Mouse (Mus musculus) neural tube, embryonic 14.5 days (tissue): ENCODE measurements around the gene Rnf38. TPM values are rescaled to one million over a fixed set of nuclear protein-coding genes. Genes with fewer than 3 reads are reported as not detected.

Experiments
- ATAC-seq: fragments of 200-750 bp; cut with Nextera tagmentation; 2 replicates; pipeline ENCODE4 v1.8.0; 2017; ENCODE audit warnings: low read depth, mild to moderate bottlenecking, moderate TSS enrichment, moderate library complexity
- H3K27ac ChIP-seq: fragments of 300-500 bp; sonication (generic); 2 replicates; pipeline ENCODE4 v1.5.1; 2014; ENCODE audit warnings: low read depth, mild to moderate bottlenecking, control low read depth, low read length, moderate library complexity, mixed read lengths
- H3K27me3 ChIP-seq: fragments of 300-500 bp; sonication (generic); 2 replicates; pipeline ENCODE4 v1.6.1; 2014; ENCODE audit warnings: low read length; ENCODE audit not compliant: control insufficient read depth, insufficient read depth
- H3K36me3 ChIP-seq: fragments of 300-500 bp; sonication (generic); 2 replicates; pipeline ENCODE4 v1.6.1; 2014; ENCODE audit warnings: low read length, mixed read lengths; ENCODE audit not compliant: control insufficient read depth, insufficient read depth
- H3K4me1 ChIP-seq: fragments of 300-500 bp; sonication (generic); 2 replicates; pipeline ENCODE4 v1.6.1; 2014; ENCODE audit warnings: low read length; ENCODE audit not compliant: control insufficient read depth, insufficient read depth
- H3K4me2 ChIP-seq: fragments of 300-500 bp; sonication (generic); 2 replicates; pipeline ENCODE4 v1.6.1; 2014; ENCODE audit warnings: mild to moderate bottlenecking, low read depth, low read length, control low read depth
- H3K4me3 ChIP-seq: fragments of 300-500 bp; sonication (generic); 2 replicates; pipeline ENCODE4 v1.5.1; 2014; ENCODE audit warnings: low read depth, low read length, control low read depth, mixed read lengths
- H3K9ac ChIP-seq: fragments of 300-500 bp; sonication (generic); replicated peaks from 2 replicates; pipeline ENCODE4 v1.6.1; 2014; ENCODE audit warnings: low read depth, mild to moderate bottlenecking, control low read depth, low read length, mixed read lengths
- H3K9me3 ChIP-seq: fragments of 300-500 bp; sonication (generic); 2 replicates; pipeline ENCODE4 v1.6.1; 2016; ENCODE audit warnings: low read length; ENCODE audit not compliant: control insufficient read depth
- WGBS: fragments of 180-500 bp; shearing (Covaris S2); extraction: QIAGEN DNeasy Blood & Tissue Kit; methylation state at CpG from one replicate; pipeline ENCODE4 v1.1.7; 2014; 5-methylcytosine and 5-hydroxymethylcytosine counted together
- polyA plus RNA-seq: library from polyadenylated mRNA; unstranded; fragments of >200 nt; fragmentation: Nextera tagmentation; extraction: Ambion mirVana; gene quantifications from 2 replicates; pipeline ENCODE4 v1.2.1, GENCODE M21; 2014

The Rnf38 gene
- 47.9 and 50.9 TPM in 2 replicates for polyA plus RNA-seq

DNA sequence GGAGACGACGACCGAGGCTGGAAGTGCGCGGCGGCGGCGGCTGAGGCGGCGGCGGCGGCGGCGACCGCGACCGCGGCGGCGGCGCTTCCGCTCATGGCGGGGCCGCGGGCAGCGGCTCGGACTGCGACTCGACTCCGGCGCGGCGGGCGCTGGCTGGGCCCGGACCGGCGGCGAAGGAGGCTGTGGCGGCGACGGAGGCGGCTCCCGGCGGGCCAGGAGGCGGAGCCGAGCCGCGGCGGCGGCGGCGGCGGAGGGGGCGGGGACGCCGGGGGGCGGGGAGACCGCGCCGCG is at the start of gene Rnf38:
Gene Rnf38, minus strand, starts transcription at position 77 of the 291 bp plus-strand sequence.
- Histone ChIP-seq H3K4me3 (peak within 1 kb of the TSS; percentile 65), H3K27ac (peak within 1 kb of the TSS; percentile 87), H3K4me1 (peaks cover 21% of the 10 kb centered on the region; the same call in 1 of the 2 replicates), H3K27me3 (no peaks in the 10 kb centered on the region), H3K36me3 (no peaks in the 10 kb centered on the region), H3K9ac (peak within 1 kb of the TSS; percentile 95), H3K9me3 (no peaks in the 10 kb centered on the region), H3K4me2 (peak within 1 kb of the TSS; percentile 79)
- no peak for ATAC-seq
- WGBS: 1% methylated on average over 16 of the region's 61 CpGs

DNA sequence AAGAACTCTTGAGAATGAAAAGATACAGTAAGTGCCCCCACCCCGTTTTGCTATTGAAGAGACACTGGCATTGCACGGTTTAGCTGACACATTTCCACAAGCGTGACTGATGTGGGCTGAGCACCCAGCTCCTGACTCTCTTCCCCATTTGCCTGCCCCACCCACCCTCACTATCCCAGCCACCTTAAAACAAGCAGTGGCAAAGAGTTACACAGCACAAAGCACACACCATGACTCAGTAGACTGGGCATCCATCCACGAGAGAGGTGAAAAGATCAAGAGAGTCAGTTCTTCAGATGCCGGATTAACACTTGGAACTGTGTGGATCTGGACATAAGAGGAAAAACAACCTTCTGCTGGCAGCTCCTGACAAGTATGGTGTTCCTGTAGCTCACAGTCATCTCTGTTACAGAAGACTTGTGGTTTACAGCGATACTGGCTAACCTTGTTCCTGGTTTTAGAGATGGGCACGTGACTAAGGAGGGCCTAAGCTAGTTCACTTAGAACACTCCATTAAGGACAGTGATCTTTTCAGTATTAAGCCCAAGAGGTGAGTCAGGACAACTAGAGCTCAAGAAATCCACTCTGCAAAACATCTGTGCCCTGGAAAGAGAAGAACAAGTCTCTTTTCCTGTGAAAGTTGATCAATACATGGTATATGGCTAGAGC is 48.1 kb upstream of the Rnf38 start:
- no peak overlapping the region for H3K4me3 ChIP-seq
- ATAC-seq: no peak
- H3K27ac ChIP-seq: no peak overlapping the region
- H3K9ac ChIP-seq: no peak overlapping the region
- no peak overlapping the region for H3K4me2 ChIP-seq
- no peaks in the 10 kb centered on the region for H3K4me1 ChIP-seq
- WGBS: 90% methylated on average over 7 of the region's 7 CpGs
- no peaks in the 10 kb centered on the region for H3K9me3 ChIP-seq
- H3K27me3 ChIP-seq: no peaks in the 10 kb centered on the region
- no peaks in the 10 kb centered on the region for H3K36me3 ChIP-seq

DNA sequence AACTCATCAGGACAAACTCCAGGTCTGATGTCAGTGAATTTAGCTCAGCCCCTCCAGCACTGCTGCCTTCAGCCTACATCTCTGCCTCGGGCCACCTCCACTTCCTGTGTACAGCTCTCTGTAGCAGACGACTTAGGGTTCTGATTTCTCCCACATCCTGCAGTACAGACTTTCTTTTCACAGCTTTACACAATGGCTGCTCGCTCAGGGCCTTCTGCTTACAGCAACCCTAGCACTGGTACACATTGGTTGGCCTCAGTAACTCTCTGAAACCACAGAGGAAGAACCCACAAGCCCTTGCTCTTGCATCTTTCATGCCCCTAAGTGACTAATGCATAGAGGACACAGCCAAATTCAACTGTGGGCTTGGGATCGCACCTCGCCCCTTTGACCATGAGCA is 37.5 kb upstream of the Rnf38 start:
- Histone ChIP-seq H3K9me3 (no peaks in the 10 kb centered on the region), H3K4me3 (no peak overlapping the region), H3K4me2 (no peak overlapping the region), H3K36me3 (no peaks in the 10 kb centered on the region), H3K9ac (no peak overlapping the region), H3K27ac (no peak overlapping the region), H3K4me1 (no peaks in the 10 kb centered on the region), H3K27me3 (no peaks in the 10 kb centered on the region)
- no peak for ATAC-seq
- 75% methylated on average over 5 of the region's 5 CpGs for WGBS

DNA sequence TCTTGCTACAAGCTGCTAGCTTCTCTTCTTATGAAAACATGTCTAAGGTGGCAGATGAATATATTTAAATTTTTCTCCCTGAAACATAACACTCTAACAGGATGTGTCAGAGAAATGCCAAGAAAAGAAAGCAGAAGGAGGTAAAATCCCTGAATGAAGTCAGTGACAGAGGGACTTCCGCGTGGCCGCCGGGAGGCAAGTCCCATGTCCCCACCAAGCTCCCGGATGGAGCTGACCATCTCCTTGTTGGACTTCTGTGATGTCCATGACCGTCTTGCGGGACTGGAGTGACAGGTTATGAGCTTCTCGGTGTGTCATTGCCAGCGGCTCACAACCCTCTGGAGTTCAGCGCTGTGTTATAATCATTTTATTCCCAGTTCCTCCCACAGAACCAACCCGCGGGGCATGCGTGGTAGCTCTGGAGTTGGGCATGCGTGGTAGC is 35.8 kb upstream of the Rnf38 start:
- H3K9ac ChIP-seq: no peak overlapping the region
- H3K4me1 ChIP-seq: no peaks in the 10 kb centered on the region
- no peak overlapping the region for H3K27ac ChIP-seq
- no peak overlapping the region for H3K4me3 ChIP-seq
- no peaks in the 10 kb centered on the region for H3K36me3 ChIP-seq
- H3K27me3 ChIP-seq: no peaks in the 10 kb centered on the region
- H3K9me3 ChIP-seq: no peaks in the 10 kb centered on the region
- H3K4me2 ChIP-seq: no peak overlapping the region
- ATAC-seq: no peak
- 96% methylated on average over 14 of the region's 14 CpGs for WGBS

DNA sequence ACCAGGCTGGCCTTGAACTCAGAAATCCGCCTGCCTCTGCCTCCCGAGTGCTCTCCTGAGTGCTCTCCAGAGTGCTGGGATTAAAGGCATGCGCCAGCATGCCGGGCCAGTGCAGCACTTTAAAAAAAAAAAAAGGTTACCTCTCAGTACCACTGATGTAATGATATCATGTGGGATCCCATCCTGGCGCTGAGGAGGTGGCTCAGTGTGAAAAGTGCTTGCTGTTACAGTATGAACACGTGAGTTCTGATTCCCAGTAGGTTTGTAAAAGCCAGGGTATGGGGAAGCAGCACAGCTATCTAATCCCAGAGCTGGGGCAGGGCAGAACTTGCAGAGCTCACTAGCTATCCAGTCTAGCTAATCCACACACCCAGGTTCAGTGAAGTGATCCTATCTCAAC is 33.8 kb upstream of the Rnf38 start:
- Histone ChIP-seq H3K27me3 (no peaks in the 10 kb centered on the region), H3K27ac (no peak overlapping the region), H3K36me3 (no peaks in the 10 kb centered on the region), H3K4me1 (no peaks in the 10 kb centered on the region), H3K9ac (no peak overlapping the region), H3K9me3 (no peaks in the 10 kb centered on the region), H3K4me3 (no peak overlapping the region), H3K4me2 (no peak overlapping the region)
- ATAC-seq: no peak
- 82% methylated on average over 6 of the region's 6 CpGs for WGBS

DNA sequence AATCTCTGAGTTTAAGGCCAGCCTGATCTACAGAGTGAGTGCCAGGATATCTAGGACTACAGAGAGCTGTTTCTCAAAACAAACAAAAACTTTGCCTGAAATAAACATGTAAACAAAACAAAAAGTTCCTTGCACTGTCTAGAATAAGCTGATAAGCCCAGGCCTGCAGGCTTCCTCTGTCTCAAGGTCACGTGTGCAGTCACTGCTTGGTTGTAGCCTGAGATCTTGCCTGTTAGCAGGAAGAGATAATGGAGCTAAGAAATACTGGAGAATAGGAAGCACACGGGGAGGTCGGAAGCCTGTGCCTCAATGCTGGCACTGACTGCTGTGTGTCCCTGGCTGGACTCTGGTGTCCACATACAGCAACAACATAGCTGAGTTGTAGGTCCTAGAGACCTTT is 31.9 kb upstream of the Rnf38 start:
- H3K27ac ChIP-seq: no peak overlapping the region
- H3K36me3 ChIP-seq: no peaks in the 10 kb centered on the region
- H3K27me3 ChIP-seq: no peaks in the 10 kb centered on the region
- H3K4me2 ChIP-seq: no peak overlapping the region
- H3K4me3 ChIP-seq: no peak overlapping the region
- H3K9ac ChIP-seq: no peak overlapping the region
- H3K9me3 ChIP-seq: no peaks in the 10 kb centered on the region
- ATAC-seq: no peak
- no peaks in the 10 kb centered on the region for H3K4me1 ChIP-seq
- whole genome bisulfite sequencing: 95% methylated on average over 3 of the region's 3 CpGs

DNA sequence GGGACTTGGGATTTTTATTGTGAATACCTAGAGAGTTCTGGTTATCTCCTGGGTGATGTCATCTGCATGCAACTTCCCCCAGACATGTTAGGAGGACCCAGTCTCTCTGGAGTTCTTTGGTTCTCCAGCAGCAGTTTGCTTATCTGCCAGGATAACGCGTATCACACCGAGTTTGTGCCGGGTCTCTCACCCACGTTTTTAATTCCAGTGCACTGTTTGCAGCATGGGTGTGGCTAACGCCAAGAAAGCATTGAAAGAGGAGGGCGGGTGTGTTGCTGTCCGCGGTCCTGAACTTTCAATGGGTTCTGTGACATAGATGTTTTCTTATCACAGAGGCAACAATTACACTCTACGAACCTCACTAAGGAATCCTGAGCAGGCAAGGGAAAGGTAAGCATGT is 26.7 kb upstream of the Rnf38 start:
- Histone ChIP-seq H3K9me3 (no peaks in the 10 kb centered on the region), H3K27ac (no peak overlapping the region), H3K27me3 (no peaks in the 10 kb centered on the region), H3K4me2 (no peak overlapping the region), H3K9ac (no peak overlapping the region), H3K4me3 (no peak overlapping the region), H3K36me3 (no peaks in the 10 kb centered on the region), H3K4me1 (no peaks in the 10 kb centered on the region)
- WGBS: 5% methylated on average over 10 of the region's 10 CpGs
- ATAC-seq: no peak

DNA sequence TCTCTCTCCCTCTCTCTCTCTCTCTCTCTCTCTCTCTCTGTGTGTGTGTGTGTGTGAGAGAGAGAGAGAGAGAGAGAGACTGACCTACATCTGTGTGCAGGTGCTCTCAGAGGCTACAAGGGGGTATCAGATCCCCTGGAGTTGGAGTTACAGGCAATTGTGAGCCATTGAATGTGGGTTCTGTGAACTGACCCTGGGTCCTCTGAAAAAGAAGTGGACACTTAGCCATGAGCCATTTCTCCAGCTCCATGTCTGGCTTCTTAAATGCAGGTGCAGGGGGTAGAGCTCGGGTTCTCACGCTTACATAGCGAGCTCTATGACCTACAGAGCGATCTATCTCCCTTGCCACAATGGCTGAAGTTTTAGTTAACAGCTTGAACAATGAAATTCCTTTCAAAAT is 25.5 kb upstream of the Rnf38 start:
- H3K4me2 ChIP-seq: no peak overlapping the region
- no peaks in the 10 kb centered on the region for H3K27me3 ChIP-seq
- ATAC-seq: no peak
- H3K4me3 ChIP-seq: no peak overlapping the region
- H3K9ac ChIP-seq: no peak overlapping the region
- H3K4me1 ChIP-seq: no peaks in the 10 kb centered on the region
- H3K9me3 ChIP-seq: no peaks in the 10 kb centered on the region
- H3K36me3 ChIP-seq: no peaks in the 10 kb centered on the region
- no peak overlapping the region for H3K27ac ChIP-seq
- 75% methylated on average over 4 of the region's 4 CpGs for WGBS

DNA sequence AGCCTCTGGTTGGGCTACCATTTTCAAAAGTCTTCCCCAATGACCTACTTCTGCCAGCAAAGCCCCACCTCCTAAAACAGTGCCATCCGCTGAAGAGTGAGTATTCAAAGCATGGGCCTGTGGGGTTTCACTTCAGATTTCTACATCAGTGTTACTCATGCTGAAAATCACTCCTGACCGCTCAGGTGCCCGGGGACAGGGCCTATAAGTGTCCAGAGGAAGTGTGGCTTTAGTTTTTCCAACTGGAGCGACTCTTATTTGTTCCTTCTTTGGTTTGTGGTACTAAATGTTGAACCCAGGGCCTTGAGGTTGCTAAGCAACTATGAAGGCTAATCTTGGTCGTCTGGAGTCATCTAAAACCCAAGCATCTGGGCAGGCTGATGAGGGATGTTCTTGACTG is 21.0 kb upstream of the Rnf38 start:
- 82% methylated on average over 5 of the region's 5 CpGs for WGBS
- ATAC-seq: no peak
- no peak overlapping the region for H3K9ac ChIP-seq

More for the DNA sequence above, 21.0 kb upstream of the Rnf38 start:
- Histone ChIP-seq H3K9me3 (no peaks in the 10 kb centered on the region), H3K4me2 (no peak overlapping the region), H3K4me3 (no peak overlapping the region), H3K27me3 (no peaks in the 10 kb centered on the region), H3K27ac (no peak overlapping the region), H3K4me1 (no peaks in the 10 kb centered on the region), H3K36me3 (no peaks in the 10 kb centered on the region)
